Mouse (Mus musculus) Patski (cell line): Measurements from ENCODE around the gene Cpa4. TPM values are rescaled to one million over a fixed set of nuclear protein-coding genes. Genes with fewer than 3 reads are reported as not detected.

Experiments
- ATAC-seq: fragments of 100-300 bp; one replicate; pipeline ENCODE4 v1.8.0; 2021
- CTCF ChIA-PET: fragments of 350-600 bp; sonication (Branson Sonifier 250); formaldehyde crosslinking; loops from one replicate; lab custom pipeline; 2022; ENCODE audit warnings: inconsistent platforms; lab: Charles Lee
- POLR2A ChIA-PET: fragments of 350-600 bp; sonication (Branson Sonifier 250); formaldehyde crosslinking; loops from one replicate; lab custom pipeline; 2022; ENCODE audit warnings: antibody characterized with exemption, inconsistent platforms; lab: Charles Lee
- DNase-seq: peaks from one replicate; pipeline ENCODE4 v3.0.0-alpha.2; 2011; ENCODE audit warnings: low read depth, low spot score
- H3K27me3 ChIP-seq: fragments of 371-371 bp; one replicate; pipeline ENCODE4 v1.5.1; 2021
- CTCF ChIP-seq: fragments of 100-300 bp; IDR thresholded peaks from one replicate; pipeline ENCODE4 v1.5.1; 2021
- in situ Hi-C: fragments of 300-500 bp; cut with MboI; formaldehyde crosslinking; loops from 3 replicates; pipeline ENCODE4 v1.11.1; 2018; ENCODE audit warnings: low pct_unique_long_range_greater_than_20kb, mixed read lengths
- polyA plus RNA-seq: library from polyadenylated mRNA; unstranded; gene quantifications from one replicate; pipeline ENCODE4 v1.2.3, GENCODE M21; 2021

Cpa4 gene
- polyA plus RNA-seq, 1 experiment from 2014 or later: not detected

DNA sequence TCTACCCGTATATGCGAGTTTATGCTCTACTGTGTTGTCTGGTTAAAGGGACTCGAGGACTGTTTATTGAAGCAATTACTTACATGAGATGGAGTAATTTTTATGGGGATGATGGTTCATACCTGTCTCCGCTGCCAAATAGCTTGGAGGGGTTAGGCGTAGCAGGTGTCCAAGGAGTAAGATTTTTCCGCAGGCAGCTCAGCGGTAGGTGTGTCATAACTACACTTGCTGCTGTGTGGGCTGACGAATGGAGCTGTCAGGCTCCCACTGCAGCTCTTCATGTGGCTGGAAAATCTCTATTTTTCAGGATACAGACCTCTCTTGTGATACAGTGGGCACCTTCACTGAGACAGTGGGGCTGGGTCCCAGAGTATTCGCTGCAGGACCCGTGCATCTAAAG lies 1.2 kb downstream of the Cpa4 start:
- ATAC-seq (no peak), DNase-seq (no peak)
- in situ Hi-C loops: no loop called here
- POLR2A ChIA-PET: no interaction called here
- CTCF ChIA-PET: interaction anchor here (1.1 kb wide), 3 partner anchors 10 to 18 kb away, joined by 3 to 4 read pairs (median 3); no protein-coding TSS in a partner anchor
- H3K27me3 ChIP-seq: peaks cover 6% of the 10 kb centered on the region
- TF ChIP-seq CTCF: no peak

DNA sequence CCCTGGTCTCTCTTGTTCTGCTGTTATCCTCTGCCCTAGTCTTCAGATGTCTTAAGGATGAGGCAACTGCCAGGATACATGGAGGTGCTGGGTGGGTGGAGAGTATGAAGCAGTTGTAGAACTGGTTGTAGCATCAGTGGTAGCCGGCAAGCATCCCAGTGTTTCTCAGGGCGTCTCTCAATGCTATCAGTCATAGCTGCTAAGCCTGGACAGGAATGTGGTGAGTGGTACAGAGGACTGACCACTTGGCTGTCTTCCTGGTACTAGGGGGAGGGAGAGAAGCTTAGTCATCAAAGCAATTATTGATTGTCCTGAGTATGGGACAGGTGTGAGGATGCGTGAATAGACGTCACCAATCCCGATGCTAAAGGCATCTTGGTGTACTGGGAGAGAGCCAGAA lies 1.8 kb downstream of the Cpa4 start:
- in situ Hi-C loops: no loop called here
- no peak for TF ChIP-seq CTCF
- CTCF ChIA-PET: interaction anchor here (1.1 to 1.4 kb wide), 3 partner anchors 17 to 34 kb away, joined by 3 to 4 read pairs (median 3); no protein-coding TSS in a partner anchor
- POLR2A ChIA-PET: interaction anchor here (0.6 kb wide), 1 partner anchor 22 kb away, joined by 5 read pairs; no protein-coding TSS in a partner anchor
- ATAC-seq (no peak), DNase-seq (no peak)
- peaks cover 6% of the 10 kb centered on the region for H3K27me3 ChIP-seq

GRCm38 (mm10) chr6:30572456-30573311 lies 4.5 kb downstream of the Cpa4 start:
- TF ChIP-seq CTCF: no peak
- POLR2A ChIA-PET: interaction anchor here (1.7 kb wide), 1 partner anchor 10 kb away, joined by 3 read pairs; no protein-coding TSS in a partner anchor
- no peak for DNase-seq
- no peak for ATAC-seq
- in situ Hi-C loops: no loop called here
- no peaks in the 10 kb centered on the region for H3K27me3 ChIP-seq
- CTCF ChIA-PET: interaction anchor here (1.2 to 2.3 kb wide), 2 partner anchors 17 to 19 kb away, joined by 3 to 7 read pairs; no protein-coding TSS in a partner anchor

GRCm38 (mm10) chr6:30573380-30573779 lies 5.2 kb downstream of the Cpa4 start:
- TF ChIP-seq CTCF: no peak
- ATAC-seq (no peak), DNase-seq (no peak)
- ChIA-PET POLR2A (interaction anchor here (1.7 kb wide), 1 partner anchor 9 kb away, joined by 3 read pairs; no protein-coding TSS in a partner anchor), CTCF (interaction anchor here (1.2 to 2.3 kb wide), 3 partner anchors 16 to 20 kb away, joined by 3 to 7 read pairs (median 4); no protein-coding TSS in a partner anchor)
- no peaks in the 10 kb centered on the region for H3K27me3 ChIP-seq
- in situ Hi-C loops: no loop called here

GRCm38 (mm10) chr6:30574945-30575344 lies 6.8 kb downstream of the Cpa4 start:
- TF ChIP-seq CTCF: no peak
- ATAC-seq (no peak), DNase-seq (no peak)
- ChIA-PET CTCF (interaction anchor here (0.7 to 2.3 kb wide), 2 partner anchors 21 to 505 kb away, joined by 3 to 7 read pairs; no protein-coding TSS in a partner anchor), POLR2A (no interaction called here)
- in situ Hi-C loops: no loop called here
- no peaks in the 10 kb centered on the region for H3K27me3 ChIP-seq

GRCm38 (mm10) chr6:30576477-30577203 lies 8.5 kb downstream of the Cpa4 start:
- ATAC-seq: no peak
- DNase-seq: no peak
- TF ChIP-seq CTCF: no peak

DNA sequence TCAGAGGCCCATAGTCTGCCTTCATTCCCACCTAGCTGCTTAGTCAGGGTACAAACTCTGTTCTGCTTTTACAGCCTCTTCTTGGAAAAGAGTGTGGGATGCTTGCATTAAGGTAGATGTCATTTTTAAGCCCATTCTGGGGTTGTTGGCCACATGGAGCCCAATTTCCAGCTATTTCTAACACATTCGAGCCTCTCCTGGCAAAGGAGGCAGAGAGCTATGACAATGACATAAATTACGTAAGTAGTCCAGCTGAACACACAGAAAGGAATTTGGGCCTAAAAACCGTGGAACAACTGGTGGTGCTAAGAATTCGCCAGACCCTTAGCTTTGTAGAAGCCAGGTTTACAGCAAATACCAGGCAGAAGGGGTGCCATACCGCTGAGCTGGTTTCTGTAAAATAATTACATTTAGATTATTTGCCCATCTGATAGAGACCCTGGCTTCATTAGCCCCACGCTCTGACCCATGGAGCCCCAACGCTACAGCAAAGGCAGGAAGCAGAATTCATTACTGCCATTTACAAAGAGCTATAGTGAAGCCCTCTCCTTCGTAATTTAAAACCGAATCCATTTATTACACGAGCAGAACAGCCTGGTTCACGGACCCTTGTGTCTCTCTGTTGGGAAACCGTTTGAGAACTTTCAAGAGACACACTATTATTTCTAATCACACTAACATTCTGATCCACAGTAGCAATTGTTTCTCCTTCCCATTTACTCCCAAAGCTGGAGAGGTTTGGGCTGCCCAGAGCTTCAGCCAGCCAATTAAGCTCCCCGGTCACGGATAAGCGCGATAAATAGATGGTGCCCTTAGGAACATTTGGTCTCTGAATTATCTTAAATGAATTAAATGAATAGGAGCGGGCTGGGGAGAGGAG lies 12.0 kb downstream of the Cpa4 start:
- DNase-seq (no peak), ATAC-seq (no peak)
- no peaks in the 10 kb centered on the region for H3K27me3 ChIP-seq
- CTCF ChIA-PET: no interaction called here
- POLR2A ChIA-PET: no interaction called here
- no peak for TF ChIP-seq CTCF
- in situ Hi-C loops: no loop called here

More at GRCm38 (mm10) chr6:30576477-30577203, 8.5 kb downstream of the Cpa4 start:
- no peaks in the 10 kb centered on the region for H3K27me3 ChIP-seq
- CTCF ChIA-PET: interaction anchor here (1.1 to 1.2 kb wide), 2 partner anchors 9 to 12 kb away, joined by 3 read pairs; no protein-coding TSS in a partner anchor
- POLR2A ChIA-PET: no interaction called here
- in situ Hi-C loops: no loop called here

DNA sequence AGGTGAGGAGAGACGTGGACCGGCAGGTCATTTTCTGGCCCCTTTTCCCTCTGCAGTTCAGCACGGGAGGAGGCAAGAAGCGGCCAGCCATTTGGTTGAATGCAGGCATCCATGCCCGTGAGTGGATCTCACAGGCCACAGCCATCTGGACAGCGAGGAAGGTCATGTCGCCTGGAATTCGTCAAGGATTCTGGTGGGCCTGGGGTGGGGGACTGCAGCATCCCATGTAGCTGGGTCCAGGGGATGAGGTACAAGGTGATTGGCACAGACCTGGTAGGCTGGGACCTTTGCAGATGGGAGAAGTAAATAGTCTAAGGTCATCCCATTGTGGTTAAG lies 12.6 kb downstream of the Cpa4 start:
- no peak for ATAC-seq
- in situ Hi-C loops: no loop called here
- ChIA-PET CTCF (no interaction called here), POLR2A (no interaction called here)
- H3K27me3 ChIP-seq: no peaks in the 10 kb centered on the region
- TF ChIP-seq CTCF: no peak
- DNase-seq: no peak

DNA sequence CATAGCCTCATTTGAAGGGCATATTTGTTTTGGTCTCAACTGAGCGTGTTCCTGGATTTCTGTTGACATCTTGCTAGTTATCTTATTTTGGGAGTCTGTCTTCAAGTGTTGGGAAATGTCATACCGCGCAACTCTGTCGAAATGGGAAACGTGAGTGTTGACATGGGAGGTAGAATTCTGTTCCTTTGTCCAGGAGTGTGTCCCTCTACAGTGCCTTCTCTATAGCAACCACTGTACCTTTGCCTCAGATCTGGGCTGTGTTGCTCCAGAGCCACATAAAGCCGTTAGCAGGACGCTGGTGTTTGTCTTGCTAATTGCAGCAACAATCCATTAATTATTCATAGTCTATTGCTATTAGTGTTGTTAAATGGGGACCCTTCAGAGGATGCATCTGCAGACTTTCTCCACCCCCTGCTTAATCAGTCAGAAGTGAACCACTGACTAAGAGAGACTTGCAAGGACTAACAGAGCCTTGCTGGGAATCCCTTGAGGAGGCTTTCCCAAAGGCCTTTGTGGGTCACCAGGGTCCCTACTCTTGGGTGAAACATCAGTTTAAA lies 18.8 kb downstream of the Cpa4 start:
- in situ Hi-C loops: no loop called here
- no peak for TF ChIP-seq CTCF
- no peak for DNase-seq
- no peaks in the 10 kb centered on the region for H3K27me3 ChIP-seq
- POLR2A ChIA-PET: no interaction called here
- CTCF ChIA-PET: no interaction called here
- ATAC-seq: no peak
